Mouse (Mus musculus) cortical plate, adult 2 months (tissue): ENCODE data around the gene Fam178b.

ENCODE experiments used
- CTCF ChIP-seq: fragments of 200-500 bp; IDR thresholded peaks from 2 replicates; pipeline ENCODE4 v1.5.1; 2011; ENCODE audit warnings: mild to moderate bottlenecking, control low read depth, low read length; ENCODE audit not compliant: insufficient read depth; ENCODE audit errors: extremely low read depth
- POLR2A ChIP-seq: fragments of 200-500 bp; IDR thresholded peaks from 2 replicates; pipeline ENCODE4 v1.6.1; 2011; ENCODE audit warnings: mild to moderate bottlenecking, low read length, control low read depth; ENCODE audit not compliant: insufficient read depth; ENCODE audit errors: extremely low read depth

DNA sequence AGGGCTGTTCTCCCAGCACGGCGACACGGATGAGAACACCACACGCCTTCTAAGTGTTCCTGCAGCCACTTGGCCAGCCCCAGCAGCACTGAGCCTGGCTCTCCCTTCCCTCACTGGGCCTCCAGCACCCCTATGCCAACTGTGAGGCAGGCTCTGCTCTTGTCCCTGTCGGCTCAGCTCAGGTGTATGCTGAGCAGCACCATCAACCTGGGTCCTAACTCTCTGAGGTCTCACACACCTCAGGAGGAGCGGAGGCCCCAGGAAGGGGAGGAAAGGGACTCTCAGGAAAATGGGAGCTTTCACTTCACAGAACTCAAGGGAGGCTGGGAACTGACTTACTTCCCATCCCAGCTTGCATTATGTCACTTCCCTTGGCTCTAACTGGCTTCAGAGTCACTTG, 70.6 kb downstream of the Fam178b start:
- TF ChIP-seq POLR2A (no peak), CTCF (no peak)
